Comparison of ENCODE assay signal across 19 mouse cellular contexts in genomic region chr13:95621563-95621962, GRCm38 (mm10).
"Had no signal": no experiment of that assay in that cellular context is flagged by ENCODE, and none has a peak within 500 bp of the region (broad histone marks: within the 10 kb centered on the region; RNA-seq: fewer than 3 reads in every experiment).

No protein-coding gene starts in this region.

- H3K27ac ChIP-seq: liver, embryonic 12.5 days; liver, embryonic 14.5 days; midbrain, embryonic 12.5 days; neural tube, embryonic 13.5 days; neural tube, embryonic 15.5 days had no signal

- H3K36me3 ChIP-seq: liver, embryonic 12.5 days; midbrain, embryonic 12.5 days; neural tube, embryonic 13.5 days; neural tube, embryonic 15.5 days had no signal

- H3K9me3 ChIP-seq: liver, embryonic 12.5 days; midbrain, embryonic 12.5 days; neural tube, embryonic 13.5 days; neural tube, embryonic 15.5 days had no signal

- H3K4me3 ChIP-seq: liver, embryonic 12.5 days; midbrain, embryonic 12.5 days; myocyte; neural tube, embryonic 13.5 days; neural tube, embryonic 15.5 days had no signal

- H3K27me3 ChIP-seq: midbrain, embryonic 12.5 days; neural tube, embryonic 13.5 days; neural tube, embryonic 15.5 days had no signal

- DNase-seq: lung, adult 18-20 months; lung, postnatal 10 days; lung, postnatal 4 days; midbrain, embryonic 14.5 days; retina, postnatal 1 day; right cerebral cortex, adult 18-20 months; right cerebral cortex, postnatal 25 days; right cerebral cortex, postnatal 4 days; spleen, adult 18-20 months; thymus, adult 18-20 months; thymus, postnatal 14 days; thymus, postnatal 36 days had no signal

- H3K4me2 ChIP-seq: liver, embryonic 12.5 days; midbrain, embryonic 12.5 days; neural tube, embryonic 13.5 days; neural tube, embryonic 15.5 days had no signal

- H3K9ac ChIP-seq: liver, embryonic 12.5 days; liver, embryonic 14.5 days; midbrain, embryonic 12.5 days; neural tube, embryonic 13.5 days; neural tube, embryonic 15.5 days had no signal

- ATAC-seq: liver, embryonic 12.5 days; midbrain, embryonic 16.5 days had no signal
